Mouse (Mus musculus): ENCODE measurements around the gene Trpv2. TPM values are rescaled to one million over a fixed set of nuclear protein-coding genes. Genes with fewer than 3 reads are reported as not detected.
A peak's percentile ranks its signal among the peaks of the same experiment; 100 is the strongest.

Trpv2 gene
- total and polyA plus RNA-seq, 2 experiments from 2014 or later, result 31.0 to 55.4 TPM

DNA sequence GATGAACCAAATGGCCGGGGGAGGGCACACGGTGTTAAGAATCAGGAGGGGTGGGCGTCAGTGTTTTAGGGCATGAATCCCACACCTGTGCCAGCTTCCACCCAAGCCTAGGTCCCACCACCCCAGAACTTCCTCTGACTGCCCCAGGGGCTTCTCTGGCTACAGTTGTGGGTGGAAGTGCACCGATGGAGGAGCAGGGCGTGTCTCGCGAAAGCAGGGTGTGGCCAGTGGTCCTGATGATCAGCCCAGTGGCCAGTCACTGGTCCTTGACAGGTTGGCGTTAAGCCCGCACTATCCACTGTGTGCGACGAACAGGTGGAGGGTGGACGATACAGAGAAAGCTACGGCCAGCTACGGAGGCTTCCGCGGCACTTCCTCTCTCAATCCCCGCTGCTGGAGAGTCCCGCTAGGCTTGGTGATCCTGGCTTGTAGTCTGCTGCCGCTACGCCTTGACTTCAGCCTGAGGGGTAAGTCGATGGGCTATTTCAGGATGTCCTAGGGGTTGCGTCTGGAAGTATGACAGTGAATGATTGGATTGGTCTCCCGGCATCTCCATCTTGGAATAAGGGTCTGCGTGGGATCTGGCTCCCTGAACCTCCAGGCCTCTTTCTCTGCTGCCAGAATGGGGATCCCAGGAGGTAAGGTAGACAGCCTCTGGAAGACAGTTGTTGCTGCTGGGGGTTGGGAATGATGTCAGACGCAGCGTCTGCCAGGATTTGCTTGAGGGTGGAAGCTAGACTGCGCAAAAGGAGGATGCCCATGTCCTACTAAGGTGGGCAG, 1.6 kb downstream of the Trpv2 start:
- H3K36me3 ChIP-seq (ENCODE audit: insufficient read depth, low read length), result 0 out of 2 replicates have a peak, but pooled peaks cover 7% of the 10 kb centered on the region
- H3K9me3 ChIP-seq (ENCODE audit: low read length), result no peaks in the 10 kb centered on the region
- peak overlapping the region; percentile 66 for H3K9ac ChIP-seq (replicated peaks; ENCODE audit: low read length, poor library complexity, severe bottlenecking)
- peak overlapping the region; percentile 51 for H3K4me3 ChIP-seq (ENCODE audit: low read depth, low read length)
- H3K27me3 ChIP-seq (ENCODE audit: insufficient read depth, low read length), result no peaks in the 10 kb centered on the region
- WGBS, result 2% methylated on average over 27 of the region's 27 CpGs
- DNase-seq (ENCODE audit: low spot score) (peak; percentile 70), ATAC-seq (ENCODE audit: low FRiP score) (peak; percentile 72)
- peaks cover 9% of the 10 kb centered on the region; the same call in 1 of the 2 replicates for H3K4me1 ChIP-seq (ENCODE audit: insufficient read depth, low read length)
- no peak for TF ChIP-seq CTCF (IDR thresholded peaks at IDR 0.05)
- peak overlapping the region; percentile 85 for H3K27ac ChIP-seq (ENCODE audit: low read depth, low read length)
- H3K4me2 ChIP-seq (ENCODE audit: low read depth, low read length, poor library complexity, severe bottlenecking), result peak overlapping the region; percentile 94

DNA sequence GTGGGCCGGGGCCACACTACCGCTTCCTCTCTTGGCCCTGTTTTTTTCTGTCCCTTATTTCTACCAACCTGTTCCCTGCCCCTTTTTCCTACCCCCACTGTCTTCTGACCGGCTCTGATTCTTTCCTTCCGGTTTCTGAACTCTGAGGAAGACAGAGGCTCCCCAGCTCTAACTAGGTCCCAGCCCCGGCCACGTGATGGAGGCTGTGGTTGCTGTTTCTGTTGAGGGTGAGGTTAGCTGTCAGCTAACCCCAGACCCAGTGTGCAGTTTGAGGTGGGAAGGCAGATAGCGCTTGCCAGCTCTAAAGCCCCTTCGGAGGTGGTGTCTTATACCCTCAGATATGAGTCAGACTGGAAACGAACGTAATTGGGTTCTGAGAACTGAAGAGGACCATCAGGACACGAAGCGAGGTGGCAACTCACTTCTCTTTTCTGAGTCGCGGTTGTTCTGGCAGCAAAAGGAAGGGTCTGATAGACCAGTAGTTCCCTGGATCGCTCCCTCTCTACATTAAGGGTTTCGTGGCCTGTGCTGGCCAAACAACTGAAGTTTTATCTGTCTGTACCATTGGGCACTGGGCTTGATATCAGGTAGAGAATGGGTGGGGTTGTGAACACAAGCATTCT, 2.4 kb downstream of the Trpv2 start:
- peak overlapping the region; percentile 66 for H3K9ac ChIP-seq (replicated peaks; ENCODE audit: low read length, poor library complexity, severe bottlenecking)
- ATAC-seq (ENCODE audit: low FRiP score), result 0 out of 2 replicates have a peak, but pooled peaks have one; percentile 1
- peak overlapping the region; percentile 85 for H3K27ac ChIP-seq (ENCODE audit: low read depth, low read length)

DNA sequence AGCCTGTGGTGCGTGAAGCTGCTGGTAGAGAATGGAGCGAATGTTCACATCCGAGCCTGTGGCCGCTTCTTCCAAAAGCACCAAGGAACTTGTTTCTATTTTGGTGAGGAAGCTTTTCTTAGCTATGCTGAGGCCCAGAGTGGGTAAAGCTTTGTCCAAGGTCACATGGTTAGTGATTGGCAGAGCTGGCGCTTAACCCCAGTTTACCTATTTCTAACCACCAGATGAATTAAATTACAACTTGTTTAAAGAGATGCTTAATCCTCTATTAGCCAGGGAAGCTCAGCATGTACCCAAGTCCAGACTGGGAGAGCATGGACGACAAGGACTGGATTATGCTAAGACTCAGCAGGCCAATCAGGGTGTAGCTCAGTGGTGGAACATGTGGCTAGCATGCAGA, 8.7 kb downstream of the Trpv2 start:
- peaks cover 21% of the 10 kb centered on the region for H3K36me3 ChIP-seq (ENCODE audit: insufficient read depth, low read length)
- H3K27ac ChIP-seq (ENCODE audit: low read depth, low read length), result no peak overlapping the region
- WGBS, result 49% methylated on average over 6 of the region's 6 CpGs
- no peak overlapping the region for H3K4me2 ChIP-seq (ENCODE audit: low read depth, low read length, poor library complexity, severe bottlenecking)
- DNase-seq (ENCODE audit: low spot score) (no peak), ATAC-seq (ENCODE audit: low FRiP score) (no peak)
- no peak overlapping the region for H3K9ac ChIP-seq (replicated peaks; ENCODE audit: low read length, poor library complexity, severe bottlenecking)
- no peaks in the 10 kb centered on the region for H3K4me1 ChIP-seq (ENCODE audit: insufficient read depth, low read length)
- no peak overlapping the region for H3K4me3 ChIP-seq (ENCODE audit: low read depth, low read length)
- no peaks in the 10 kb centered on the region for H3K27me3 ChIP-seq (ENCODE audit: insufficient read depth, low read length)
- no peak for TF ChIP-seq CTCF (IDR thresholded peaks at IDR 0.05)
- no peaks in the 10 kb centered on the region for H3K9me3 ChIP-seq (ENCODE audit: low read length)

More for the DNA sequence above, 2.4 kb downstream of the Trpv2 start:
- WGBS, result 55% methylated on average over 16 of the region's 16 CpGs
- no peaks in the 10 kb centered on the region for H3K9me3 ChIP-seq (ENCODE audit: low read length)
- peak overlapping the region; percentile 94 for H3K4me2 ChIP-seq (ENCODE audit: low read depth, low read length, poor library complexity, severe bottlenecking)
- no peak for TF ChIP-seq CTCF (IDR thresholded peaks at IDR 0.05)
- no peak for DNase-seq (ENCODE audit: low spot score)
- no peaks in the 10 kb centered on the region for H3K27me3 ChIP-seq (ENCODE audit: insufficient read depth, low read length)
- H3K36me3 ChIP-seq (ENCODE audit: insufficient read depth, low read length), result 0 out of 2 replicates have a peak, but pooled peaks cover 7% of the 10 kb centered on the region
- H3K4me3 ChIP-seq (ENCODE audit: low read depth, low read length), result peak overlapping the region; percentile 51
- H3K4me1 ChIP-seq (ENCODE audit: insufficient read depth, low read length), result peaks cover 9% of the 10 kb centered on the region; the same call in 1 of the 2 replicates

DNA sequence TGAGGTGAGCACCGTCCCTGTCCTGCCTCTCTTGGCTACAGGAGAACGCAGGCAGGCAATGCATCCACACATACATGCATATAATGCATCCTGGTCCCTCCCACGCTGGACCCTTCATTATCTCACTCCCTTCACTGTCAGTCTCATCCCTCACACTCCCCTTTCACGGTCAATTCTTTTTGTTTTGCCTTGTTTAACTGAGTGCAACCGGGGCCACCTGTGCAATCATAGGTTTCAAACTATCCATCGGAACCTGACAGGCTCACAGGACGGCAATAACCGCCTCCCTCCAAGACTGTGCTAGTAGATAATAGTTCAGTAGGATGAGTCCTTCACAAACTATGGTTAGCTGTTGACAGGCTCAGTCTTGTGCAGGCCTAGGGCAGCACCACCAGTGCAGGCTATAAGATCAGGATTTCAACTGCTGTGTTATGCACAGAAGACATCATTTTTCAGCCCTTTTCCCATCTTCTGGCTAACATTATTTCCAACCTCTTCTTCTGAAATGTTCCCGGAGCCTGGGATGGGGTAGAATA, 10.5 kb downstream of the Trpv2 start:
- Histone ChIP-seq H3K27me3 (ENCODE audit: insufficient read depth, low read length) (no peaks in the 10 kb centered on the region), H3K27ac (ENCODE audit: low read depth, low read length) (no peak overlapping the region), H3K4me1 (ENCODE audit: insufficient read depth, low read length) (no peaks in the 10 kb centered on the region), H3K9me3 (ENCODE audit: low read length) (no peaks in the 10 kb centered on the region), H3K4me3 (ENCODE audit: low read depth, low read length) (no peak overlapping the region), H3K4me2 (ENCODE audit: low read depth, low read length, poor library complexity, severe bottlenecking) (no peak overlapping the region), H3K9ac (replicated peaks; ENCODE audit: low read length, poor library complexity, severe bottlenecking) (no peak overlapping the region), H3K36me3 (ENCODE audit: insufficient read depth, low read length) (peaks cover 14% of the 10 kb centered on the region)
- no peak for TF ChIP-seq CTCF (IDR thresholded peaks at IDR 0.05)
- ATAC-seq (ENCODE audit: low FRiP score) (no peak), DNase-seq (ENCODE audit: low spot score) (no peak)
- 85% methylated on average over 9 of the region's 9 CpGs for WGBS

DNA sequence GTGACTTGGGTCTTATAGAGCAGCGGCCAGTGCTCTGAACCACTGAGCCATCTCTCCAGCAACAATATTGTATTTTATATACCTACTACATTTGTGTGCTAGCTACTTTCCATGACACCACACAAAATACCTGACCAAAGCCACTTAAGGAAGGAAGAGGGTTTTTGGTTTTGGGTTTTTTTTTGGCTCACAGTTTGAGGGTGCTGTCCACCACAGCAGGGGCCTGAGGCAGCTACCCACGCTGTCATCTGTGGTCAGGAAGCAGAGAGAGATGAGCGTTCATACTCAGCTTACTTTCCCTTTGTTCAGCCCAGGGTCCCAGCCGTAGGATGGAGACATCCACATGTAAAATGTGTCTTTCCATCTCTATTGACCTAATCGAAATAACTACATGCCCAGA, 12.7 kb downstream of the Trpv2 start:
- DNase-seq (ENCODE audit: low spot score), result no peak
- Histone ChIP-seq H3K36me3 (ENCODE audit: insufficient read depth, low read length) (peaks cover 28% of the 10 kb centered on the region), H3K4me1 (ENCODE audit: insufficient read depth, low read length) (no peaks in the 10 kb centered on the region), H3K27me3 (ENCODE audit: insufficient read depth, low read length) (no peaks in the 10 kb centered on the region), H3K4me3 (ENCODE audit: low read depth, low read length) (no peak overlapping the region), H3K9me3 (ENCODE audit: low read length) (no peaks in the 10 kb centered on the region), H3K27ac (ENCODE audit: low read depth, low read length) (no peak overlapping the region), H3K4me2 (ENCODE audit: low read depth, low read length, poor library complexity, severe bottlenecking) (no peak overlapping the region), H3K9ac (replicated peaks; ENCODE audit: low read length, poor library complexity, severe bottlenecking) (no peak overlapping the region)
- WGBS, result 86% methylated on average over 5 of the region's 5 CpGs
- no peak for TF ChIP-seq CTCF (IDR thresholded peaks at IDR 0.05)
- no peak for ATAC-seq (ENCODE audit: low FRiP score)

DNA sequence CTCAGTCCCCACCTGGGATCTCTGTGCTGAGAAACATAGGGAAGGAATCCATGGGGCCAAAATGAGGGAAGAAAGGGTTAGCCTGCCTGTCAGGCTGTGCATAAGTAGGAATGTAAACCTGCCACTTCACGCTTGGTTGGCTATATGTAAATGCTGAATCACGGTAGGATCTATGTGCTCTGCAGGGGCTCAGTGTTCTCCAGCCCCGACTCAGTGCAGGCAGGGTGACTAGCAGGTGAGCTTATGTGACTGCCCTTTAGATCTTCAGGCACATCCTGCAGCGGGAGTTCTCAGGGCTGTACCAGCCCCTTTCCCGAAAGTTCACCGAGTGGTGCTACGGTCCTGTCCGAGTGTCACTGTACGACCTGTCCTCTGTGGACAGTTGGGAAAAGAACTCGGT, 15.1 kb downstream of the Trpv2 start:
- Histone ChIP-seq H3K9me3 (ENCODE audit: low read length) (no peaks in the 10 kb centered on the region), H3K36me3 (ENCODE audit: insufficient read depth, low read length) (peaks cover 30% of the 10 kb centered on the region), H3K4me3 (ENCODE audit: low read depth, low read length) (no peak overlapping the region), H3K4me2 (ENCODE audit: low read depth, low read length, poor library complexity, severe bottlenecking) (no peak overlapping the region), H3K9ac (replicated peaks; ENCODE audit: low read length, poor library complexity, severe bottlenecking) (no peak overlapping the region), H3K27me3 (ENCODE audit: insufficient read depth, low read length) (no peaks in the 10 kb centered on the region), H3K27ac (ENCODE audit: low read depth, low read length) (no peak overlapping the region), H3K4me1 (ENCODE audit: insufficient read depth, low read length) (no peaks in the 10 kb centered on the region)
- 75% methylated on average over 10 of the region's 10 CpGs for WGBS
- TF ChIP-seq CTCF (IDR thresholded peaks at IDR 0.05), result no peak
- no peak for DNase-seq (ENCODE audit: low spot score)
- no peak for ATAC-seq (ENCODE audit: low FRiP score)
